Mouse (Mus musculus): ENCODE results near the gene Apex2.

Apex2 gene

GRCm38 (mm10) chrX:150589696-150590095 lies at the start of gene Apex2:
TSS of gene Apex2 (minus strand) at chrX:150589868.
- DNase-seq (ENCODE audit: low read depth, low spot score) = no peak

- DNase-seq (ENCODE audit: low read depth, low spot score) = no peak
Measured at GRCm38 (mm10) chrX:150636421-150636820, 46.8 kb upstream of the Apex2 start.

- no peak for DNase-seq (ENCODE audit: low read depth, low spot score)
Measured at GRCm38 (mm10) chrX:150598882-150599281, 9.2 kb upstream of the Apex2 start.

GRCm38 (mm10) chrX:150595016-150595760 lies 5.5 kb upstream of the Apex2 start:
- DNase-seq (ENCODE audit: low read depth, low spot score) = no peak

GRCm38 (mm10) chrX:150594176-150594575 lies 4.5 kb upstream of the Apex2 start:
- DNase-seq (ENCODE audit: low read depth, low spot score) = no peak

GRCm38 (mm10) chrX:150593266-150594035 lies 3.8 kb upstream of the Apex2 start:
- no peak for DNase-seq (ENCODE audit: low read depth, low spot score)

GRCm38 (mm10) chrX:150588023-150588764 lies 1.5 kb downstream of the Apex2 start, which contains the start of gene Pfkfb1:
TSS of gene Pfkfb1 (plus strand) at chrX:150588229.
- DNase-seq (ENCODE audit: low read depth, low spot score) = peak; percentile 57

GRCm38 (mm10) chrX:150585116-150585515 lies 4.6 kb downstream of the Apex2 start:
- DNase-seq (ENCODE audit: low read depth, low spot score) = no peak

- DNase-seq (ENCODE audit: low read depth, low spot score) = no peak
Measured at GRCm38 (mm10) chrX:150581921-150582320, 7.7 kb downstream of the Apex2 start.

GRCm38 (mm10) chrX:150564644-150565357 lies 24.9 kb downstream of the Apex2 start:
- no peak for DNase-seq (ENCODE audit: low read depth, low spot score)

GRCm38 (mm10) chrX:150554032-150554431 lies 35.6 kb downstream of the Apex2 start:
- no peak for DNase-seq (ENCODE audit: low read depth, low spot score)

GRCm38 (mm10) chrX:150551986-150552385 lies 37.7 kb downstream of the Apex2 start:
- DNase-seq (ENCODE audit: low read depth, low spot score) = no peak

GRCm38 (mm10) chrX:150549639-150550038 lies 40.0 kb downstream of the Apex2 start:
- no peak for DNase-seq (ENCODE audit: low read depth, low spot score)

- no peak for DNase-seq (ENCODE audit: low read depth, low spot score)
Measured at GRCm38 (mm10) chrX:150547239-150547638, 42.4 kb downstream of the Apex2 start, which contains the start of gene Alas2. TSS of gene Alas2 (plus strand) at chrX:150547375.

- no peak for DNase-seq (ENCODE audit: low read depth, low spot score)
Measured at GRCm38 (mm10) chrX:150541684-150542083, 48.0 kb downstream of the Apex2 start.

GRCm38 (mm10) chrX:150540111-150540510 lies 49.6 kb downstream of the Apex2 start:
- DNase-seq (ENCODE audit: low read depth, low spot score) = no peak

GRCm38 (mm10) chrX:150516477-150516876 lies 73.2 kb downstream of the Apex2 start:
- no peak for DNase-seq (ENCODE audit: low read depth, low spot score)

- no peak for DNase-seq (ENCODE audit: low read depth, low spot score)
Measured at GRCm38 (mm10) chrX:150516015-150516414, 73.7 kb downstream of the Apex2 start.

GRCm38 (mm10) chrX:150514127-150514526 lies 75.5 kb downstream of the Apex2 start:
- no peak for DNase-seq (ENCODE audit: low read depth, low spot score)

GRCm38 (mm10) chrX:150511274-150511673 lies 78.4 kb downstream of the Apex2 start:
- no peak for DNase-seq (ENCODE audit: low read depth, low spot score)

- no peak for DNase-seq (ENCODE audit: low read depth, low spot score)
Measured at GRCm38 (mm10) chrX:150510631-150511030, 79.0 kb downstream of the Apex2 start.
